Mouse (Mus musculus) heart, postnatal 0 days (tissue): ENCODE measurements around the gene Zfp672.

Source experiments
- CTCF ChIP-seq: IDR thresholded peaks from 2 replicates; pipeline ENCODE4 v1.5.1; 2016; ENCODE audit warnings: antibody characterized with exemption, control low read depth, low read depth
- EP300 ChIP-seq: IDR thresholded peaks from 2 replicates; pipeline ENCODE4 v1.6.1; 2016; ENCODE audit warnings: antibody characterized with exemption, low read depth

DNA sequence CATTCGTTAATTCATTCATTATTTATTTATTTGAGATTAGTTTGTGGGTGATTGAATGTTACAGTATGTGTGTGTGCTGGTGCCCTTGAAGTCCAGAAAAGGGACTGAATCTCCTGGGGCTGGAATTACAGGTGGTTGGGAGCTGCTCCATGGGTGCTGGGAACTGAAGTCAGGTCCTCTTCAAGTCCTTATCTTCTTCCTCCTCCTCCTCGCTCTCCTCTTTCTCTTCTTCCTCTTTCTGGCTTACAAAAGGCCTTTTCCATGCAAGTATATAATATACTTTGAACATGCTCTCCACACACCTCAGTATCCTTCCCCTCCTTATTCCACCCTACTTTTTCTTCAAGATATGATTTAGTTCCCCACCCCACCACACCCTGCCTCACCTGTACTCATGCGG lies 26.9 kb upstream of the Zfp672 start:
- TF ChIP-seq CTCF (no peak), EP300 (no peak)
